Mouse (Mus musculus) forebrain, embryonic 13.5 days (tissue): ENCODE measurements at regions not wholly inside any gene's neighbourhood (a gene's known extent, or its start where the extent isn't known, plus 50 kb on each side); places are given as distances from the start of the nearest gene placed in this dataset.
A peak's percentile ranks its signal among the peaks of the same experiment; 100 is the strongest.

ENCODE experiments used
- ATAC-seq: fragments of 200-750 bp; cut with Nextera tagmentation; 2 replicates; pipeline ENCODE4 v1.8.0; 2017
- H3K27ac ChIP-seq: fragments of 300-500 bp; sonication (generic); 2 replicates; pipeline ENCODE4 v1.5.1; 2015; ENCODE audit warnings: inconsistent platforms, mild to moderate bottlenecking, moderate library complexity
- H3K27me3 ChIP-seq: fragments of 300-500 bp; sonication (generic); 2 replicates; pipeline ENCODE4 v1.6.1; 2015; ENCODE audit warnings: mild to moderate bottlenecking, inconsistent platforms
- H3K36me3 ChIP-seq: fragments of 300-500 bp; sonication (generic); 2 replicates; pipeline ENCODE4 v1.6.1; 2015; ENCODE audit warnings: mild to moderate bottlenecking, inconsistent platforms; ENCODE audit not compliant: poor library complexity, severe bottlenecking
- H3K4me1 ChIP-seq: fragments of 300-500 bp; sonication (generic); 2 replicates; pipeline ENCODE4 v1.6.1; 2015; ENCODE audit warnings: inconsistent platforms
- H3K4me2 ChIP-seq: fragments of 300-500 bp; sonication (generic); 2 replicates; pipeline ENCODE4 v1.6.1; 2015; ENCODE audit warnings: inconsistent platforms, mild to moderate bottlenecking, moderate library complexity
- H3K4me3 ChIP-seq: fragments of 300-500 bp; sonication (generic); 2 replicates; pipeline ENCODE4 v1.5.1; 2015; ENCODE audit warnings: mild to moderate bottlenecking, inconsistent platforms
- H3K9ac ChIP-seq: fragments of 300-500 bp; sonication (generic); 2 replicates; pipeline ENCODE4 v1.6.1; 2015; ENCODE audit warnings: mild to moderate bottlenecking, inconsistent platforms
- H3K9me3 ChIP-seq: fragments of 300-500 bp; sonication (generic); replicated peaks from 2 replicates; pipeline ENCODE4 v1.6.1; 2016; ENCODE audit warnings: inconsistent platforms
- WGBS: fragments of 180-500 bp; shearing (Covaris S2); methylation state at CpG from one replicate; pipeline ENCODE4 v1.1.7; 2015; 5-methylcytosine and 5-hydroxymethylcytosine counted together

DNA sequence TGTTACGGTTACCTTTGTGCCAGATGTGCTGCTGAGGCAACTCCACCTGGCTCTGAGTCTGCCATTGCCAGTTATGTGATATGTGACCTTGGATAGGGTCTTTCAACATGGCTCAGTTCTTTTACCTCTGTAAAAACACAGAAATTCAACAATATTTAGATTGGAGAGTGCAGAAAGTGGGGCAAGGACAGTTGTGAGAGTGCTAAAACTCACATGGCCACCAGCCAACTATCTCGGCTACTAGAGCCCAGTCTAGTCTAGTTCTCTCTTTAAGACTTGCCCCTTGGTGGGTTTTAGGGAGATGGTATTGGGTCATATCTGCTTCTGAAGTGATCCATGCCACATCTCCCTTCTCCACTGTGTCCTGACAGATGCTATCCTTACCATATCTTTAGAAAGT lies 233.0 kb downstream of the Phf14 start:
- no peaks in the 10 kb centered on the region for H3K27me3 ChIP-seq
- H3K36me3 ChIP-seq: no peaks in the 10 kb centered on the region
- H3K9me3 ChIP-seq: no peaks in the 10 kb centered on the region
- WGBS: 79% methylated on average over 2 of the region's 2 CpGs
- no peaks in the 10 kb centered on the region for H3K4me1 ChIP-seq
- no peak overlapping the region for H3K9ac ChIP-seq
- H3K4me3 ChIP-seq: no peak overlapping the region
- no peak overlapping the region for H3K4me2 ChIP-seq
- H3K27ac ChIP-seq: no peak overlapping the region
- ATAC-seq: no peak

DNA sequence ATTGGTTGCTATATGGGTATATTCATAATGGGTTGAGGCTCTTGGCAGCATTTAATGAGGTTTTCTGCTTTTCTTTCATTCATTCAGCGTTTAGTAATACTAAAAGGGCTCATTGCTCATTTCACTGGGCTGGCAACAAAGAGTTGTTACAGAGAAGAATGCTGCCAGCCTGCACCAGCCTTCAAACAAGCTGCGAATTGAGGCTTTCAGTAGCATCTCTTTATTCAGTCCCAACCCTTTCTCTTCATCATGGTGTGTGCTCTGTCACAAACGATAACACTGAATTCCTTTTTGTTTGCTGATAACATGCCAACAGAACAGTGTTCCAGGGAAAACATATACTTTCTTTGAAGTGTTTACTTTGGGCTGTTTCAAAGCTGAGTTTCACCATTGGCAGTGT lies 237.6 kb downstream of the Phf14 start:
- H3K4me2 ChIP-seq: no peak overlapping the region
- no peak overlapping the region for H3K27ac ChIP-seq
- ATAC-seq: peak; percentile 63; the same call in 1 of the 2 replicates
- 23% methylated on average over 3 of the region's 3 CpGs for WGBS
- H3K27me3 ChIP-seq: no peaks in the 10 kb centered on the region
- no peaks in the 10 kb centered on the region for H3K36me3 ChIP-seq
- no peak overlapping the region for H3K9ac ChIP-seq
- H3K9me3 ChIP-seq: no peaks in the 10 kb centered on the region
- H3K4me3 ChIP-seq: no peak overlapping the region
- H3K4me1 ChIP-seq: no peaks in the 10 kb centered on the region

DNA sequence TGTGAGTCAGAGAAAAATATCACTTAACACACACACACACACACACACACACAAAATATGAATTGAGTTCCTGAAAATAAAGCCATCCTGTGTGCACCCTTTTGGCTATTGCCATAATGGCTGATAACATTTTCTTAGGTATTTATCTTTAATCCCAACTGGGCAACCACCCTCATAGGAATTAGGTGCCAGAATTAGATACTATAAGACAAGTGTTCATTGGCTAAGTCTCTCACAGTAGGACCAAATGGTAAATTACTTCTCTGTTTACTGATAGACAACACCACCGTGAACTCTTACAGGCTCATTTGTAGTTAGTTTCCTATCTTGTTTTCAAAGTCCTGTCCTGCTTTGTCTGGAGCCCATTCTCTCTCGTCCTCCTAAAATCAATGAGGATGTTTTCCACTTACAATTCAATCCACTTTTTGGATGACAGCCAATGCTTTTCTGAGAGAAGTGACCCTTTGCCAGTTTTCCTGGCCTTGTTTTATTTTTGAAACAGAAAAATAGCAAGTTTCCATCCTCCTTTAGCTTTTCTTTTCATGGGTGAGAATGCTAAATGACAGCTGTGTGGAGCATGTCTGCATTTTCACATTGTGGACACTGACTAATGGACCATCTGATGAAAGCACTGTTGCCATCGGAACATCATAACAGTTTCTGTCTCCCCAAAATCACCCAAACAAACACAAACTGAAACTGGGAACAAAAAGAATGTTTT lies 243.2 kb downstream of the Phf14 start:
- no peak overlapping the region for H3K9ac ChIP-seq
- H3K4me3 ChIP-seq: no peak overlapping the region
- H3K9me3 ChIP-seq: no peaks in the 10 kb centered on the region
- H3K36me3 ChIP-seq: no peaks in the 10 kb centered on the region
- WGBS: 40% methylated on average over 3 of the region's 3 CpGs
- H3K27me3 ChIP-seq: no peaks in the 10 kb centered on the region
- ATAC-seq: no peak
- no peak overlapping the region for H3K4me2 ChIP-seq
- no peak overlapping the region for H3K27ac ChIP-seq
- H3K4me1 ChIP-seq: no peaks in the 10 kb centered on the region

GRCm38 (mm10) chr6:12163971-12164370 lies 256.4 kb downstream of the Phf14 start:
- Histone ChIP-seq H3K9me3 (no peaks in the 10 kb centered on the region), H3K36me3 (no peaks in the 10 kb centered on the region), H3K4me2 (no peak overlapping the region), H3K9ac (no peak overlapping the region), H3K4me3 (no peak overlapping the region), H3K27me3 (no peaks in the 10 kb centered on the region), H3K27ac (no peak overlapping the region), H3K4me1 (no peaks in the 10 kb centered on the region)
- no peak for ATAC-seq
- 77% methylated on average over 1 of the region's 1 CpGs for WGBS

GRCm38 (mm10) chr6:12168533-12168932 lies 260.9 kb downstream of the Phf14 start:
- Histone ChIP-seq H3K4me3 (no peak overlapping the region), H3K27me3 (no peaks in the 10 kb centered on the region), H3K9me3 (no peaks in the 10 kb centered on the region), H3K9ac (no peak overlapping the region), H3K4me1 (no peaks in the 10 kb centered on the region), H3K36me3 (no peaks in the 10 kb centered on the region), H3K27ac (no peak overlapping the region), H3K4me2 (no peak overlapping the region)
- WGBS: 95% methylated on average over 1 of the region's 1 CpGs
- ATAC-seq: no peak

DNA sequence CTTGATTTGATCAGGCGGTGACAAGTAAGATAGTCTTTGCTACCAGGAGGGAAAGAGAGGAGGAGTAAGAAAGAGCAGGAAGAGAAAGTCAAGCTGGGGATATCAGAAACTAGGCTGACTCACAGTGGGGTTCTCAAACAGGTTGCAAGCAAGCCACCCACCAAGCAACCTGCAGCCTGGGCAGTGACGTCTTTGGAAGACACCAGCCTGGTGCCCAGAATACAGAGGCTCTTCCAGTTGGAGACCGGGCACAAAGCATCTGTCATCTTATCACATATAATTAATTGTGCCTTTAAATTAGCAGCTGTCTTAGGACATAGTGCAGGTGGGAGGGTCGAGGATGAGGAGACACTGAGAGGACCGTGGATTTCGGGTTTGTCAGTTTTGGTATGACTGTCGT lies 261.8 kb downstream of the Phf14 start:
- H3K27me3 ChIP-seq: no peaks in the 10 kb centered on the region
- no peak overlapping the region for H3K9ac ChIP-seq
- no peaks in the 10 kb centered on the region for H3K4me1 ChIP-seq
- no peak for ATAC-seq
- H3K9me3 ChIP-seq: no peaks in the 10 kb centered on the region
- H3K4me2 ChIP-seq: no peak overlapping the region
- no peak overlapping the region for H3K27ac ChIP-seq
- no peak overlapping the region for H3K4me3 ChIP-seq
- no peaks in the 10 kb centered on the region for H3K36me3 ChIP-seq
- WGBS: 74% methylated on average over 7 of the region's 7 CpGs

- Histone ChIP-seq H3K36me3 (no peaks in the 10 kb centered on the region), H3K4me2 (no peak overlapping the region), H3K9ac (no peak overlapping the region), H3K4me1 (no peaks in the 10 kb centered on the region), H3K27me3 (no peaks in the 10 kb centered on the region), H3K4me3 (no peak overlapping the region), H3K27ac (no peak overlapping the region), H3K9me3 (0 out of 2 replicates have a peak, but pooled peaks cover 5% of the 10 kb centered on the region)
- no peak for ATAC-seq
- 90% methylated on average over 4 of the region's 4 CpGs for WGBS
These were observed 263.1 kb downstream of the Phf14 start for GRCm38 (mm10) chr6:12170722-12171121.

- no peaks in the 10 kb centered on the region for H3K36me3 ChIP-seq
- H3K9me3 ChIP-seq: 0 out of 2 replicates have a peak, but pooled peaks cover 5% of the 10 kb centered on the region
- no peak for ATAC-seq
- no peak overlapping the region for H3K4me3 ChIP-seq
- no peak overlapping the region for H3K9ac ChIP-seq
- no peak overlapping the region for H3K27ac ChIP-seq
- WGBS: 84% methylated on average over 2 of the region's 2 CpGs
- no peak overlapping the region for H3K4me2 ChIP-seq
- no peaks in the 10 kb centered on the region for H3K4me1 ChIP-seq
- no peaks in the 10 kb centered on the region for H3K27me3 ChIP-seq
These were observed 263.6 kb downstream of the Phf14 start for GRCm38 (mm10) chr6:12171189-12171588.

DNA sequence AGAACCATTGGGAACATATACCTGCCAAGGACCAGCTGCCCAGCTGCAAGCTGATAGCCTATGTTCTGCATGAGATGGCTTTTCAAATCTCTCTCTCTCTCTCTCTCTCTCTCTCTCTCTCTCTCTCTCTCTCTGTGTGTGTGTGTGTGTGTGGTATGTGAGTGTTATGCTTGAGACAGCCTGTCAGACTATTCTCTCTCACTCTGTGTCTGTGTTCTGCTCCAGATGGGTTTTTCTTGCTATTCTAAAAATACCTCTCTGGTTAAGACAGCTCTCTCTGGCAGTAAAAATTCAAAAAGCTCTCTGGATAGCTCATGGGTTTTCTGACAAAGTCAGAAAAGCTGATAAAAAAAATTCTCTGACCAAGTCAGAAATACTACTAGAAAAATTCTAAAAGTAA lies 270.4 kb downstream of the Phf14 start:
- no peak overlapping the region for H3K4me3 ChIP-seq
- no peak overlapping the region for H3K4me2 ChIP-seq
- H3K36me3 ChIP-seq: no peaks in the 10 kb centered on the region
- 0 out of 2 replicates have a peak, but pooled peaks cover 5% of the 10 kb centered on the region for H3K9me3 ChIP-seq
- no peak overlapping the region for H3K27ac ChIP-seq
- H3K4me1 ChIP-seq: no peaks in the 10 kb centered on the region
- H3K27me3 ChIP-seq: no peaks in the 10 kb centered on the region
- ATAC-seq: no peak
- no peak overlapping the region for H3K9ac ChIP-seq

DNA sequence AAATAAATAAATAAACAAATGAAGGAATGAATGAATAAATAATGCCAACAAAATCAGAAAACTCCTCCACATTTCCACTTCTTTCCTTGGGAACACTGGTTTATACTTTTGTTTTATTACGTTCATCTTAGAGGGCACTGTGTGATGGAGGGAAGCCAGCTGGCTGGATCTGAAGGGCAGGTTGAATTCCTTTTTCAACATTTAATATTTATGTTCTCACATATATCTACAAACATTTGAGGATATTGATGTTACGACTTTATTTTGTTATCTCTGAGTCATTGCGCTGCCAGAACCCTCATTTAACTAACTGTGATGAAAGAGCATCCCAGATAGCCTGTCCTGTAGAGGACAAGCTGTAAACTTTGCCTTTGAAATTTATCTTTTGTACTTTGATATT lies 273.3 kb downstream of the Phf14 start:
- no peaks in the 10 kb centered on the region for H3K4me1 ChIP-seq
- no peaks in the 10 kb centered on the region for H3K36me3 ChIP-seq
- no peak overlapping the region for H3K9ac ChIP-seq
- no peak overlapping the region for H3K4me3 ChIP-seq
- H3K9me3 ChIP-seq: no peaks in the 10 kb centered on the region
- WGBS: 90% methylated on average over 3 of the region's 3 CpGs
- H3K27ac ChIP-seq: no peak overlapping the region
- no peak overlapping the region for H3K4me2 ChIP-seq
- no peak for ATAC-seq
- H3K27me3 ChIP-seq: no peaks in the 10 kb centered on the region

- ATAC-seq: no peak
- Histone ChIP-seq H3K9me3 (no peaks in the 10 kb centered on the region), H3K4me1 (no peaks in the 10 kb centered on the region), H3K27me3 (no peaks in the 10 kb centered on the region), H3K36me3 (no peaks in the 10 kb centered on the region), H3K9ac (no peak overlapping the region), H3K4me2 (no peak overlapping the region), H3K4me3 (no peak overlapping the region), H3K27ac (no peak overlapping the region)
- WGBS: 72% methylated on average over 1 of the region's 1 CpGs
These were observed 302.6 kb downstream of the Phf14 start for GRCm38 (mm10) chr6:12210190-12210589.

DNA sequence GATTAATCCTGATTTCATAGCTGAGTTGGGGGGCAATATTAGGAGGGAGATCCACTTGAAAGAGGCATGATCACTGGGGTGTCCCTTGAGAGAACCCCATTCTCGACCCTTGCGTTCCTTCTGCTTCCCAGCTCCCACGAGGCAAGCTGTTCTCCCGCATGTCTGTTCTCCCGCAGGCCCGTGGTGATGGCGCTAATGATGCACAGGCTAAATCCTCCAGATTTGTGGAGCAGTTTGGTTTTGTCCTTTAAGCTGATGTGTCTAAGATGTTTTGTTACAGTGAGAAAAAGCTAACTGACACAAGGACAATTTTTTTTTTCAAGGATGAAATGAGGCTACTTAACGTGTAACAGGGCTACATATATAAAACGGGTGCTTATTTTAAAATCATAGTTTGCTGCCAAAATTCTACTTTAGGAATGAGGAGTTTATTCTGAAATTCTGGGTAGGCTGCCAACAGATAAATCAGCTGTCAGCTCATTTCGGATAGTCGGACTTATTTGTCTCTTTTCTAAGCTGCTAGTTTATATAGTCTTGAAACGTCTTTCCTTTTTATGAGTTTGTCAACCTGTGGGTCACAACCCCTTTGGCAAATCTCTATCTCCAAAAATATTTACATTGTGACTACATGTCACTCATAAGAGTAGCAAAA lies 307.0 kb downstream of the Phf14 start:
- no peak for ATAC-seq

GRCm38 (mm10) chr6:12215178-12215553 lies 307.6 kb downstream of the Phf14 start:
- Histone ChIP-seq H3K27me3 (no peaks in the 10 kb centered on the region), H3K36me3 (no peaks in the 10 kb centered on the region), H3K4me2 (no peak overlapping the region), H3K27ac (no peak overlapping the region), H3K9me3 (0 out of 2 replicates have a peak, but pooled peaks cover 8% of the 10 kb centered on the region), H3K4me3 (no peak overlapping the region), H3K9ac (no peak overlapping the region), H3K4me1 (no peaks in the 10 kb centered on the region)
- WGBS: 93% methylated on average over 1 of the region's 1 CpGs
- ATAC-seq: no peak

More for the DNA sequence above, 307.0 kb downstream of the Phf14 start:
- H3K27ac ChIP-seq: no peak overlapping the region
- 91% methylated on average over 12 of the region's 12 CpGs for WGBS
- H3K4me1 ChIP-seq: no peaks in the 10 kb centered on the region
- H3K27me3 ChIP-seq: no peaks in the 10 kb centered on the region
- 0 out of 2 replicates have a peak, but pooled peaks cover 6% of the 10 kb centered on the region for H3K9me3 ChIP-seq
- H3K4me3 ChIP-seq: no peak overlapping the region
- H3K4me2 ChIP-seq: no peak overlapping the region
- no peaks in the 10 kb centered on the region for H3K36me3 ChIP-seq
- no peak overlapping the region for H3K9ac ChIP-seq
